Mouse (Mus musculus) C2C12 (cell line): ENCODE measurements around the gene Cd300e. TPM values are rescaled to one million over a fixed set of nuclear protein-coding genes. Genes with fewer than 3 reads are reported as not detected.
"Not testable (repeated sequence)": the region's sequence is repeated elsewhere in the genome, so short reads cannot be mapped to it uniquely, and the experiment has no call there.

Experiments
- H3K27me3 ChIP-seq: one replicate; pipeline ENCODE4 v1.6.1; 2011; ENCODE audit not compliant: control insufficient read depth, insufficient read depth, insufficient read length
- H3K36me3 ChIP-seq: one replicate; pipeline ENCODE4 v1.6.1; 2011; ENCODE audit not compliant: control insufficient read depth, insufficient read depth
- H3K4me3 ChIP-seq: one replicate; pipeline ENCODE4 v1.5.1; 2011; ENCODE audit warnings: mild to moderate bottlenecking, control low read depth; ENCODE audit not compliant: poor library complexity, insufficient read depth, severe bottlenecking
- H3K79me2 ChIP-seq: one replicate; pipeline ENCODE4 v1.6.1; 2011; ENCODE audit not compliant: control insufficient read depth, insufficient read depth
- H3K79me3 ChIP-seq: one replicate; pipeline ENCODE4 v1.6.1; 2011; ENCODE audit warnings: low read depth, control low read depth
- H3ac ChIP-seq: one replicate; pipeline ENCODE3; 2011; ENCODE audit warnings: low read depth; ENCODE audit not compliant: control insufficient read depth, insufficient read length
- CEBPB ChIP-seq: IDR thresholded peaks from one replicate; pipeline ENCODE4 v1.6.1; 2011; ENCODE audit warnings: low read depth, mild to moderate bottlenecking, control low read depth, moderate library complexity
- CTCF ChIP-seq: IDR thresholded peaks from one replicate; pipeline ENCODE4 v1.5.1; 2011; ENCODE audit not compliant: control insufficient read depth, insufficient read depth, insufficient read length
- FOSL1 ChIP-seq: IDR thresholded peaks from one replicate; pipeline ENCODE4 v1.8.0; 2011; ENCODE audit warnings: mild to moderate bottlenecking, low read length; ENCODE audit not compliant: poor library complexity, insufficient read depth, severe bottlenecking
- MAX ChIP-seq: IDR thresholded peaks from one replicate; pipeline ENCODE4 v1.6.1; 2011; ENCODE audit warnings: mild to moderate bottlenecking, control low read depth
- MYOD1 ChIP-seq: IDR thresholded peaks from one replicate; pipeline ENCODE4 v1.6.1; 2011; ENCODE audit warnings: low read depth; ENCODE audit not compliant: control insufficient read depth, insufficient read length
- MYOG ChIP-seq: IDR thresholded peaks from one replicate; pipeline ENCODE4 v1.6.1; 2011; ENCODE audit not compliant: control insufficient read depth, insufficient read length; ENCODE audit errors: extremely low read depth
- USF1 ChIP-seq: IDR thresholded peaks from one replicate; pipeline ENCODE4 v1.6.1; 2011; ENCODE audit warnings: low read depth, mild to moderate bottlenecking, control low read depth, moderate library complexity
- polyA plus RNA-seq: library from polyadenylated mRNA; unstranded; fragments of >200 nt; fragmentation: generic; extraction: Trizol; gene quantifications from one replicate; pipeline ENCODE4 v1.2.1, GENCODE M21; 2012; ENCODE audit warnings: missing spikeins

Gene Cd300e
- polyA plus RNA-seq, 1 experiment, result not detected

DNA sequence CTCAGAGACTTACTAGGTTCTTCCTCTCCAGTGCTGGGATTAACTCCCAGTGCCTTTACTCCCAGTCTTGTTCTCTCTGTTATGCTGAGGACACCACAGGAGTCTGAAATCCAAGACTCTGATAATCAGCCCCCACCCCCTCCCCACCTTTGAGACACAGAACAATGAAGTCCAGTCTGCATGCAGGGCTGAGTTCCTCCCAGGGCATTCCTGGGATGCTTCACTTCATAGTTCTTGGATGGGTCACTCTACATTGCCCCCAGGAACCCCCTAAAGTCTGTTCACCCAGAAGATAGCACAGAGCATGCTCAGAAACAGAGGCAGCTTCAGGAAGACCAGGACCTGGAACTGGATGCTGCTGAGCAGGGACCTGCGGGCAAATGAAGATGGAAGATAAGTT is 9.0 kb downstream of the Cd300e start:
- TF ChIP-seq MAX, result no peak
- TF ChIP-seq USF1, result no peak
- no peak for TF ChIP-seq CTCF
- no peak for TF ChIP-seq MYOD1
- no peak for TF ChIP-seq CEBPB
- TF ChIP-seq FOSL1, result no peak
- no peak for TF ChIP-seq MYOG
- no peaks in the 10 kb centered on the region for H3K79me2 ChIP-seq
- no peaks in the 10 kb centered on the region for H3K79me3 ChIP-seq
- H3K4me3 ChIP-seq, result no peak overlapping the region
- no peaks in the 10 kb centered on the region for H3K27me3 ChIP-seq
- H3K36me3 ChIP-seq, result no peaks in the 10 kb centered on the region
- H3ac ChIP-seq, result no peak overlapping the region

DNA sequence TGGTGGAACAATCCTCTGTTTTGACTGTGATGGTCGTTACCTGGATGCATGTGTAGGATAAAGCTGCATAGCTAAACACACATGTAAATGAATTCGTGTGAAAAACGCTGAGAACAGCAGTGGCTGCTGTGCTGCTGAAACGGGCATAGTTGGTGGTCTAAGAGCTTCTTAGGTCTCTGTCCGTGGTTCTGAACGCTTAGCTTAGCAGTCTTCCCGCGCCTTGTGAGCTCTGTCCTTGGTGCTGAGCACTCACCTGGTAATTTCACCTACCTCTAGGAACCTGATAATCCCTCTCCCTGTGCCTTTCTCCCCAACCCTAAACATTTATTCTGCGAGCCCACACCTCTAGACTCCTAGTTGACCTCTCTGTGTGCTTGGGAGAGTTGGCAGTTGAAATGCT is 9.8 kb downstream of the Cd300e start:
- no peak for TF ChIP-seq MAX
- TF ChIP-seq MYOG, result no peak
- TF ChIP-seq USF1, result no peak
- TF ChIP-seq CEBPB, result no peak
- TF ChIP-seq MYOD1, result no peak
- no peak for TF ChIP-seq FOSL1
- TF ChIP-seq CTCF, result no peak
- Histone ChIP-seq H3K27me3 (no peaks in the 10 kb centered on the region), H3ac (no peak overlapping the region), H3K79me3 (no peaks in the 10 kb centered on the region), H3K4me3 (no peak overlapping the region), H3K36me3 (no peaks in the 10 kb centered on the region), H3K79me2 (no peaks in the 10 kb centered on the region)

DNA sequence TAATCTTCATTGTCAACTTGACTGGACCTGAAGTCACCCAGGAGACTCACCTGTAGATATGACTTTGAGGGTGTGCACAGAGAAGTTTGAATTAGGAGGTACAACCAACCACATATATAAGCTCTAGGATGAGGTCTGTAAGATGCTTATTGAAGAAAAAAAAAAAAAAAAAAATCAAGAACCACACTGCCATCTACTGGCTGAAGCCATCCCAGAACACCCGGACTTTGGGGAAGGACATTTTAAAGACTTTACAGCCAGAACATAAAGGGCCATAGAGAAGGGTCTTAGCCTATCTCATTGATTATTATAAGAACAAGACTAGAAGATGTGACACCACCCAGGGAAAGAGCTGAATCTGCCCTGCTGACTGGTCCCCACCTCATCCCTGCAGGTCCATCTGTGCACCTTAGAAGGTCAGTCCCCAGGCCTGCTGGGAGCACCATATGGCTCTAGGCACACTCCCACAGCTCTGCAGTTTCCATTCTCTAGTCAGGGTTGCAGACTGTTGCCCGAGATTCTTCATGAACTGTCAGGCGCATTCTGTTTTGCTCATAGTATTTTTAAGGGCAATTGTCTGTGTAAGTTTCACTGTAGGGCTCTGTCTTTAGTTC is 12.6 kb downstream of the Cd300e start:
- Histone ChIP-seq H3K27me3 (no peaks in the 10 kb centered on the region), H3K79me2 (no peaks in the 10 kb centered on the region), H3K4me3 (no peak overlapping the region), H3K79me3 (no peaks in the 10 kb centered on the region), H3ac (no peak overlapping the region), H3K36me3 (no peaks in the 10 kb centered on the region)
- TF ChIP-seq USF1 (no peak), CTCF (no peak), MAX (no peak), CEBPB (no peak), MYOD1 (no peak), MYOG (no peak), FOSL1 (no peak)

DNA sequence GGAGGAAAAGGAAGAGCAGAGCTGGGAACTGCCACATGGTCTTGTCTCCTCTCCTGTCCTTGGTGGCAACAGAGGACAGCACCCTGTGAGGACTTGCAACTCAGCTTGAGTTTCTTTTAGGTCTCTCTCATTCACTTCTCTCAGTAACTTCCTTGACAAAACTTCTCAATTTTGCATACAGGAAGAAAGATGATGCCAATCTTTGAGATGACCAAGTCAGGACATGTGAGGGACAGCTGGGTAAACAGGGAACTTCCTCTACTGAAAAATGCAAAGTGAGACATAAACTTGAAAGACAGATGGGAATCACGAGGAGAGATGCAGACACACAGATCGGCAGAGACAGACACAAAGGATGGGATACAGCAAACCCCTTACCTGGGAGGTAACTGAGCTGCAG is 13.7 kb downstream of the Cd300e start, which contains the start of gene Cd300ld3:
TSS of gene Cd300ld3 (minus strand) at position 151 of the 400 bp plus-strand sequence.
- Histone ChIP-seq H3K79me3 (no peaks in the 10 kb centered on the region), H3K36me3 (no peaks in the 10 kb centered on the region), H3ac (no peak within 1 kb of the TSS), H3K79me2 (no peaks in the 10 kb centered on the region), H3K27me3 (no peaks in the 10 kb centered on the region), H3K4me3 (no peak within 1 kb of the TSS)
- TF ChIP-seq FOSL1, result no peak
- no peak for TF ChIP-seq MYOD1
- TF ChIP-seq MYOG, result no peak
- no peak for TF ChIP-seq MAX
- no peak for TF ChIP-seq CTCF
- TF ChIP-seq USF1, result no peak

DNA sequence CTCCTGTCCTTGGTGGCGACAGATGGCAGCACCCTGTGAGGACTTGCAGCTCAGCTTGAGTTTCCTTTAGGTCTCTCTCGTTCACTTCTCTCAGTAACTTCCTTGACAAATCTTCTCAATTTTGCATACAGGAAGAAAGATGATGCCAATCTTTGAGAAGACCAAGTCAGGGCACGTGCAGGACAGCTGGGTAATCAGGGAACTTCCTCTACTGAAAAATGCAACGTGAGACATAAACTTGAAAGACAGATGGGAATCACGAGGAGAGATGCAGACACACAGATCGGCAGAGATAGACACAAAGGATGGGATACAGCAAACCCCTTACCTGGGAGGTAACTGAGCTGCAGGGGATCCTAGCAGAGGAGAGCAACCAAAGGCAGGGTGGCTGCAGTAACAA is 24.3 kb downstream of the Cd300e start, which contains the start of gene Cd300ld5:
TSS of gene Cd300ld5 (minus strand) at position 101 of the 400 bp plus-strand sequence.
- not testable (repeated sequence) for H3K79me3 ChIP-seq, H3K27me3 ChIP-seq, H3K79me2 ChIP-seq, H3K4me3 ChIP-seq, H3ac ChIP-seq, H3K36me3 ChIP-seq

DNA sequence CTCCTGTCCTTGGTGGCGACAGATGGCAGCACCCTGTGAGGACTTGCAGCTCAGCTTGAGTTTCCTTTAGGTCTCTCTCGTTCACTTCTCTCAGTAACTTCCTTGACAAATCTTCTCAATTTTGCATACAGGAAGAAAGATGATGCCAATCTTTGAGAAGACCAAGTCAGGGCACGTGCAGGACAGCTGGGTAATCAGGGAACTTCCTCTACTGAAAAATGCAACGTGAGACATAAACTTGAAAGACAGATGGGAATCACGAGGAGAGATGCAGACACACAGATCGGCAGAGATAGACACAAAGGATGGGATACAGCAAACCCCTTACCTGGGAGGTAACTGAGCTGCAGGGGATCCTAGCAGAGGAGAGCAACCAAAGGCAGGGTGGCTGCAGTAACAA is 35.1 kb downstream of the Cd300e start, which contains the start of gene Cd300ld4:
TSS of gene Cd300ld4 (minus strand) at position 101 of the 400 bp plus-strand sequence.
- not testable (repeated sequence) for H3K36me3 ChIP-seq, H3K4me3 ChIP-seq, H3ac ChIP-seq, H3K79me2 ChIP-seq, H3K27me3 ChIP-seq, H3K79me3 ChIP-seq

DNA sequence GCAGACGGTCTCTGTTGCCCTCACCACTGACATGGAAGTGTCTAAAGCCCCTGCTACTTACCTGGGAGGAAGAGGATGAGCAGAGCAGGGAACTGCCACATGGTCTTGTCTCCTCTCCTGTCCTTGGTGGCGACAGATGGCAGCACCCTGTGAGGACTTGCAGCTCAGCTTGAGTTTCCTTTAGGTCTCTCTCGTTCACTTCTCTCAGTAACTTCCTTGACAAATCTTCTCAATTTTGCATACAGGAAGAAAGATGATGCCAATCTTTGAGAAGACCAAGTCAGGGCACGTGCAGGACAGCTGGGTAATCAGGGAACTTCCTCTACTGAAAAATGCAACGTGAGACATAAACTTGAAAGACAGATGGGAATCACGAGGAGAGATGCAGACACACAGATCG is 45.9 kb downstream of the Cd300e start, which contains the start of gene Cd300ld2:
TSS of gene Cd300ld2 (minus strand) at position 101 of the 400 bp plus-strand sequence.
- not testable (repeated sequence) for H3K79me2 ChIP-seq, H3K79me3 ChIP-seq, H3K4me3 ChIP-seq, H3ac ChIP-seq, H3K36me3 ChIP-seq, H3K27me3 ChIP-seq
